Mouse (Mus musculus) gastrocnemius, adult 2 months (tissue): ENCODE data around the gene Ticrr. TPM values are rescaled to one million over a fixed set of nuclear protein-coding genes. Genes with fewer than 3 reads are reported as not detected.

Experiments used
- DNase-seq: peaks from one replicate; pipeline ENCODE4 v3.0.0; 2022
- H3K27ac ChIP-seq: fragments of 200-600 bp; 2 replicates; pipeline ENCODE4 v1.8.1; 2022; ENCODE audit warnings: mild to moderate bottlenecking
- H3K4me3 ChIP-seq: fragments of 200-600 bp; 2 replicates; pipeline ENCODE4 v1.8.1; 2022; ENCODE audit warnings: mild to moderate bottlenecking, moderate library complexity
- CTCF ChIP-seq: fragments of 200-600 bp; IDR thresholded peaks from 2 replicates; pipeline ENCODE4 v1.8.1; 2022; ENCODE audit warnings: antibody characterized with exemption, mild to moderate bottlenecking, moderate library complexity
- intact Hi-C: fragments of 180-260 bp; cut with DNase I; formaldehyde crosslinking; loops from one replicate; pipeline ENCODE4 v1.15.1; 2025
- total RNA-seq, 2 experiments: library from RNA; stranded (reverse); gene quantifications; 2 replicates each; pipeline ENCODE4 v1.2.3; 2021

Ticrr gene
- total RNA-seq, 2 experiments from 2014 or later: not detected

GRCm38 (mm10) chr7:79649005-79649404 is 11.0 kb upstream of the Ticrr start:
- intact Hi-C loops: loop anchor here (2.0 kb wide), 1 partner anchor 36 kb away; no protein-coding TSS in a partner anchor
- peak; percentile 85 for TF ChIP-seq CTCF
- no peak overlapping the region for H3K27ac ChIP-seq
- no peak overlapping the region for H3K4me3 ChIP-seq
- peak; percentile 36 for DNase-seq

GRCm38 (mm10) chr7:79654185-79654584 is 5.8 kb upstream of the Ticrr start:
- DNase-seq: no peak
- no peak for TF ChIP-seq CTCF
- Histone ChIP-seq H3K4me3 (no peak overlapping the region), H3K27ac (no peak overlapping the region)
- intact Hi-C loops: no loop called here

GRCm38 (mm10) chr7:79654586-79654985 is 5.4 kb upstream of the Ticrr start:
- Histone ChIP-seq H3K27ac (no peak overlapping the region), H3K4me3 (no peak overlapping the region)
- intact Hi-C loops: no loop called here
- no peak for DNase-seq
- TF ChIP-seq CTCF: no peak

- intact Hi-C loops: loop anchor here (5.0 kb wide), 1 partner anchor 52 kb away; no protein-coding TSS in a partner anchor
- peak overlapping the region; percentile 75 for H3K4me3 ChIP-seq
- DNase-seq: no peak
- no peak overlapping the region for H3K27ac ChIP-seq
- TF ChIP-seq CTCF: no peak
Measured at GRCm38 (mm10) chr7:79660291-79661150, 525 bp downstream of the Ticrr start.

DNA sequence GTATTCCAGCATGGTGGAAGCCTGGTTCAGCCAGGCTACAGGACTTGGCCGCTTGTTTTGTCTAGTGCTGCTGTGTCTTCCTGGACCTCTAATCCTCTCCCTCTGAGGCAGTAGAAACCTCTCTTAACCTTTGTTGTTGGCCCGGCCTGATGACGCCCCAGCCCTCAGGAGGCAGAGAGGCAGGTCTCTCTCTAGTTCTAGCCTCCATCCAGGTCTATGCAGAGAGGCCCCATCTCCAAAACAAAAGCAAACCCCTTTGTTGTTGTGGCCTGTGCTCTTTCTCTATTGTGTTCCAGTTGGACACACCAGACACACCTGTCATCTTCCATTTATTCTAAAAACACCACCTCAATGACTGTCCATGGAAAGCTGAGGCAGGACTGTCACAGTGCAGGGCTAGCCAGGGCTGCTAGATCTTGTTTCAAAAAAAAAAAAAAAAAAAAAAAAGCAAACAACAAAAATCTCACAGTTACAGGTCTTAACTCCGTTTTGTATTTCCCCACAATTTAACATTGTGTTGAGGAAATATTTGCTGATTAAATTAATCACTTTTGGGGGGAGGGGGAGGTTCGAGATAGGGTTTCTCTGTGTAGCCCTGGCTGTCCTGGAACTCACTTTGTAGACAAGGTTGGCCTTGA is 1.4 kb downstream of the Ticrr start:
- no peak for TF ChIP-seq CTCF
- intact Hi-C loops: loop anchor here (5.0 kb wide), 1 partner anchor 51 kb away; no protein-coding TSS in a partner anchor
- peak overlapping the region; percentile 75; the same call in 1 of the 2 replicates for H3K4me3 ChIP-seq

DNA sequence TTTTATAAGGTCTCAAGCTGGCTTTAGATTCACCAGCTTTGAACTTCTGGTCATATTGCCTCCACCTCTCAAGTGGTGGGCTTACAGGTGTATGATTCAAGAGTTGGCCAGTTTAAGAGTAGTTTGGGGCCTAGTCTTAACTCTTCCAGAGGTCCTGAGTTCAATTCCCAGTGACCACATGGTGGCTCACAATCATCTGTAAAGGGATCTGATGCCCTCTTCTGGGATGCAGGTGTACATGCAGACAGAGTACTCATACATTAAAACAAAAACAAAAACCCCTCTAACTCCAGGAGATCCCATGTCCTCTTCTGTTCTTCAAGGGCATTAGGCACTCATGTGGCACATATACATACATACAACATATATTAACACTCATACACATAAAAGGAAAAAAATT is 6.7 kb downstream of the Ticrr start:
- intact Hi-C loops: no loop called here
- TF ChIP-seq CTCF: no peak
- no peak overlapping the region for H3K27ac ChIP-seq
- H3K4me3 ChIP-seq: no peak overlapping the region
- DNase-seq: no peak

More for the DNA sequence above, 1.4 kb downstream of the Ticrr start:
- DNase-seq: no peak
- H3K27ac ChIP-seq: no peak overlapping the region

DNA sequence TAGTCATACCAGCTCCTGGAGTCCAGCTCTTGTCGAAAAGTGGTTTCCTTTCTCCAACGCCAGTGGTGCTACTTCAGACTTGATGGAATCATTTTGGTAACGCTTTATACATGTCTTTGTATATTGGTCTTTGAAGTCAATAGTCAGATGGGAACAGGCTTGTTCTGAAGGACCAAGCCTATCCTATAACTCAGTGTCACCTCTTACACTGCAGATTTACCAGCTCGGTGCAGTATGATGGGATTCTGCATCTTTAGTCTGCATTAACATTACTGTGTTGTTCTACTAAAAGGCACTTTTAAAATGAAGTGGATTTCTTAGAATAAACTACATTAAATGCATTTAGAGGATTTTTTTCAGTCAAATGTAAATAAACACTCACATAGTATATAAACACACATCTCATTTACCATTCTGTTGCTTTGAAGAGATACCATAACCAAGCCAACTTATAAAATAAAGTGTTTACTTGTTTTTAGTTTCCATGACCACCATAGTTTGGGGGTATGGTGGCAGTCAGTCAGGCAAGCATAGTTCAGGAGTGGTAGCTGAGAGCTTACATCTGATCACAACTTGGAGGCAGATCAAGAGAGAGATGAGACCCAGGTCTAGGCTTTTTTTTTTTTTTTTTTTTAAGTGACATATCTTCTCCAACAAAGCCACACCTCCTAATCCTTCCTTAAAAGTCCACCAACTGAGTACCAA is 11.1 kb downstream of the Ticrr start:
- no peak overlapping the region for H3K27ac ChIP-seq
- intact Hi-C loops: no loop called here
- no peak for TF ChIP-seq CTCF
- no peak for DNase-seq
- no peak overlapping the region for H3K4me3 ChIP-seq

DNA sequence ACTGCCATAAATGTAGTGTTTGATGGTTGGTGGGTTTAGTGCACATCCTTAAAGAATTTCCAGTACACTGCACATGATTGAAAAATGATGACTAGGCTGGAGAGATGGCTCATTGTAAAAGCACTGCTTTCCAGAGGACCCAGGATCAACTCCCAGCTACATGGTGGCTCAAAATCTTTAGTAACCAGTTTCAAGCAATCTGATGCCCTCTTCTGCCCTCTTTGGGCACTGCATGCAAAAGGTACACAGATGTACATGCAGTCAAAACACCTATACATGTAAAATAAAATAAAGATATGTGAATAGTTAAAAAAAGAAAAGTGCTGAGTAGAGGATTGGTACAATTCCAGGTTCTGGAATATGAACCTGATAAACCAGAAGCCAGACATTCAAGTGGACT is 19.2 kb downstream of the Ticrr start:
- TF ChIP-seq CTCF: peak; percentile 33; the same call in 1 of the 2 replicates
- Histone ChIP-seq H3K4me3 (no peak overlapping the region), H3K27ac (no peak overlapping the region)
- DNase-seq: no peak
- intact Hi-C loops: no loop called here

DNA sequence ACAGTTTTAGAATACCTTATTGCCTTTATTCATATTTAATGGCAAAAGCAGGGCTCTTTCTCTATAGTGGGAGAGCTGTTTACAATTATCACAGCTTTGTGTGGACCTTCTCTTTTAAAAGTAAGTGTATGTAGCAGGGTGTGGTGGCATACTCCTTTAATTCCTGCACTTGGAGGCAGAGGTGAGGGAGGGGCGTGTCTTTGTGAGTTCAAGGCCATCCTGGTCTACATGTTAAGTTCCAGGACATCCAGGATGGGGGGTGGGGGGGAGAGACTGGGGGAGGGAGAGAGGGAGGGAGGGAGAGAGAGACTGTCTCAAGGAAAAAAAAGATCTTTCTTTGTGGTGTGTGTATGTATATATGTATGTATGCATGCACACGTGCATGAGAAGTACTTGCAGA is 20.2 kb downstream of the Ticrr start:
- intact Hi-C loops: no loop called here
- no peak for DNase-seq
- no peak overlapping the region for H3K4me3 ChIP-seq
- no peak for TF ChIP-seq CTCF
- no peak overlapping the region for H3K27ac ChIP-seq

- intact Hi-C loops: no loop called here
- no peak for TF ChIP-seq CTCF
- H3K27ac ChIP-seq: no peak overlapping the region
- no peak for DNase-seq
- no peak overlapping the region for H3K4me3 ChIP-seq
Measured at GRCm38 (mm10) chr7:79696495-79696894, 36.5 kb downstream of the Ticrr start.

- DNase-seq: no peak
- intact Hi-C loops: no loop called here
- no peak overlapping the region for H3K27ac ChIP-seq
- TF ChIP-seq CTCF: no peak
- no peak overlapping the region for H3K4me3 ChIP-seq
Measured at GRCm38 (mm10) chr7:79702755-79703154, 42.8 kb downstream of the Ticrr start.

- no peak for DNase-seq
- no peak for TF ChIP-seq CTCF
- Histone ChIP-seq H3K4me3 (no peak overlapping the region), H3K27ac (no peak overlapping the region)
- intact Hi-C loops: no loop called here
Measured at GRCm38 (mm10) chr7:79705210-79705609, 45.2 kb downstream of the Ticrr start.
